Mouse (Mus musculus): ENCODE results near the gene Noc4l.

The Noc4l gene

GRCm38 (mm10) chr5:110609425-110609824, 43.8 kb downstream of the Noc4l start:
- no peak for DNase-seq (ENCODE audit: low spot score in 2 of 2)

GRCm38 (mm10) chr5:110608941-110609340, 44.3 kb downstream of the Noc4l start:
- no peak for DNase-seq (ENCODE audit: low spot score in 2 of 2)

- DNase-seq (ENCODE audit: low spot score in 2 of 2), result no peak
Observed at GRCm38 (mm10) chr5:110608336-110608735, 44.9 kb downstream of the Noc4l start.

- DNase-seq (ENCODE audit: low spot score in 2 of 2), result no peak
Observed at GRCm38 (mm10) chr5:110607767-110608166, 45.5 kb downstream of the Noc4l start.

- DNase-seq (ENCODE audit: low spot score in 2 of 2), result no peak
Observed at GRCm38 (mm10) chr5:110605531-110606221, 47.5 kb downstream of the Noc4l start.

DNA sequence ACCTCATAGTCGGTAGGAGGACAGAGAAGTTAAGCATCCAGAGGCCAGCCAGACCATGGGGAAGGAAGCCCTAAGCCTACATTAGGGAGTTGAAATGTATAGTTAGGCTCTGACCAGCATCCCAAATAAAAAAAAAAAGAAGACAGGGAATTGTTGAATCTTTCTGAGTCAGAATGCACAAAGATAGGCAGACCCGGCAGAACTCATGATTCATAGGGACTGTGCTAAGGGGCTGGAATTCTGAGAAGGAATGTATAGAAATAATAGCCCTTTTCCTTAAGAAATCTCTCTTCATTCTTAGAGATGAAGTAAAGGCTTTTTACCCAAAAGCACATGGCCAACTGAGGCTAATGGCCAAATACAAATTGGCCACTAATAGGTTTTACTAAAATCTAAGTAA, 48.9 kb downstream of the Noc4l start:
- no peak for DNase-seq (ENCODE audit: low spot score in 2 of 2)

- DNase-seq (ENCODE audit: low spot score in 2 of 2), result no peak
Observed at GRCm38 (mm10) chr5:110603016-110603685, 50.1 kb downstream of the Noc4l start.

Measured in spleen, postnatal 36 days (tissue).